Mouse (Mus musculus): ENCODE results near the gene Stk16.

- no peak for TF ChIP-seq CTCF (IDR thresholded peaks at IDR 0.05; ENCODE audit: insufficient read depth, low read length)
- no peak for TF ChIP-seq POLR2A (IDR thresholded peaks at IDR 0.05; ENCODE audit: borderline replicate concordance, extremely low read depth, low read depth, low read length)
Measured at GRCm38 (mm10) chr1:75185495-75185894, 25.1 kb upstream of the Stk16 start.
